Mouse (Mus musculus) limb, embryonic 15.5 days (tissue): ENCODE results near the gene Pard3. TPM values are rescaled to one million over a fixed set of nuclear protein-coding genes. Genes with fewer than 3 reads are reported as not detected.
A peak's percentile ranks its signal among the peaks of the same experiment; 100 is the strongest.

Source experiments
- ATAC-seq: fragments of 200-750 bp; cut with Nextera tagmentation; 2 replicates; pipeline ENCODE4 v1.8.0; 2017; ENCODE audit warnings: low read depth, moderate TSS enrichment; ENCODE audit not compliant: insufficient number of reproducible peaks, low FRiP score, low TSS enrichment
- H3K27ac ChIP-seq: fragments of 300-500 bp; sonication (generic); 2 replicates; pipeline ENCODE4 v1.5.1; 2015; ENCODE audit warnings: moderate library complexity, mild to moderate bottlenecking, inconsistent platforms
- H3K27me3 ChIP-seq: fragments of 300-500 bp; sonication (generic); 2 replicates; pipeline ENCODE4 v1.6.1; 2015; ENCODE audit warnings: inconsistent platforms
- H3K36me3 ChIP-seq: fragments of 300-500 bp; sonication (generic); 2 replicates; pipeline ENCODE4 v1.6.1; 2015; ENCODE audit warnings: inconsistent platforms
- H3K4me1 ChIP-seq: fragments of 300-500 bp; sonication (generic); 2 replicates; pipeline ENCODE4 v1.6.1; 2015; ENCODE audit warnings: inconsistent platforms
- H3K4me2 ChIP-seq: fragments of 300-500 bp; sonication (generic); 2 replicates; pipeline ENCODE4 v1.6.1; 2015; ENCODE audit warnings: mild to moderate bottlenecking, inconsistent platforms
- H3K4me3 ChIP-seq: fragments of 300-500 bp; sonication (generic); 2 replicates; pipeline ENCODE4 v1.5.1; 2015; ENCODE audit warnings: mild to moderate bottlenecking, inconsistent platforms
- H3K9ac ChIP-seq: fragments of 300-500 bp; sonication (generic); 2 replicates; pipeline ENCODE4 v1.6.1; 2015; ENCODE audit warnings: inconsistent platforms
- H3K9me3 ChIP-seq: fragments of 300-500 bp; sonication (generic); 2 replicates; pipeline ENCODE4 v1.6.1; 2016; ENCODE audit warnings: inconsistent platforms
- WGBS: fragments of 180-500 bp; shearing (Covaris S2); methylation state at CpG from one replicate; pipeline ENCODE4 v1.1.7; 2015; 5-methylcytosine and 5-hydroxymethylcytosine counted together
- polyA plus RNA-seq: library from polyadenylated mRNA; unstranded; fragments of >200 nt; fragmentation: Nextera tagmentation; extraction: Ambion mirVana; gene quantifications from 2 replicates; pipeline ENCODE4 v1.2.1, GENCODE M21; 2015

Gene Pard3
- polyA plus RNA-seq, 1 experiment from 2014 or later, result 37.8 TPM

DNA sequence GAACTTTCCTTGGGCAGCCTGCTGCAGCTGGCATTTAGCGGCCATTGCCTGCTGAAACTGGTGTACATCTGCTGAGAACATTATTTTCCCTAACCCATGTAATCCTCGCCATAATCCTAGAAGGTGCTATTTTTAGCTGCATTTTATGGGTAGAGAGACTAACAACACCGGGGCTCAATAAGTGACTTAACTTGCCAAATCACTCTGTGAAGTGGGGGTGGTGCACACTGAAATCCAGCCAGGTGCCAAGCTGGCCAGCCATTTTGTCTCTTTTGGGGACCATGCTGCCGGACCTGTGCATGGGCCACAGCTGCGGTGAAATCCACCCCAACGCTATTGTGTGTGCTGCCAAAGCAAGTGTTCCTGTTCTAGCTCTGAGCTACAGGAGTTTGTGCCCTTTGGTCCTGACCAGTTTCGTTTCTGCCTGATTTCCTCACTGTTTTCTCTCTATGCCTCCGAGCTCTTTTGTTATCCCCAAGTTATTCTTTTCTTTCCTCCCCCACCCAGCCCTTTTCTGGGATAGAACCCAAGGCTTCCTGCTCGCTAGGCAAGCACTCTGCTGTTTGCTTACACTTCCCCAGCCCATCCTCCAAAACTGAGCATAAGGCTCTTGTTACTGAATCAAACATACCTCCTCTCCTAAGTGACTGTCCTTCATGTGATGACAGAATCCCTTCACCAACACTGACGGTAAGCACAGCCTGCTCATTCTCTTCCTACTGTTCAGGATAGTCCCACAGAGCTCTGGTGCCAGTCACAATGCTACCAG, 375.9 kb downstream of the Pard3 start:
- peaks cover 34% of the 10 kb centered on the region for H3K4me1 ChIP-seq
- no peaks in the 10 kb centered on the region; the same call in 1 of the 2 replicates for H3K36me3 ChIP-seq
- H3K4me3 ChIP-seq, result no peak overlapping the region
- ATAC-seq, result peak; percentile 66; the same call in 1 of the 2 replicates
- WGBS, result 30% methylated on average over 10 of the region's 10 CpGs
- no peaks in the 10 kb centered on the region for H3K9me3 ChIP-seq
- H3K27ac ChIP-seq, result peak overlapping the region; percentile 78
- no peaks in the 10 kb centered on the region for H3K27me3 ChIP-seq
- H3K4me2 ChIP-seq, result peak overlapping the region; percentile 15
- H3K9ac ChIP-seq, result no peak overlapping the region

DNA sequence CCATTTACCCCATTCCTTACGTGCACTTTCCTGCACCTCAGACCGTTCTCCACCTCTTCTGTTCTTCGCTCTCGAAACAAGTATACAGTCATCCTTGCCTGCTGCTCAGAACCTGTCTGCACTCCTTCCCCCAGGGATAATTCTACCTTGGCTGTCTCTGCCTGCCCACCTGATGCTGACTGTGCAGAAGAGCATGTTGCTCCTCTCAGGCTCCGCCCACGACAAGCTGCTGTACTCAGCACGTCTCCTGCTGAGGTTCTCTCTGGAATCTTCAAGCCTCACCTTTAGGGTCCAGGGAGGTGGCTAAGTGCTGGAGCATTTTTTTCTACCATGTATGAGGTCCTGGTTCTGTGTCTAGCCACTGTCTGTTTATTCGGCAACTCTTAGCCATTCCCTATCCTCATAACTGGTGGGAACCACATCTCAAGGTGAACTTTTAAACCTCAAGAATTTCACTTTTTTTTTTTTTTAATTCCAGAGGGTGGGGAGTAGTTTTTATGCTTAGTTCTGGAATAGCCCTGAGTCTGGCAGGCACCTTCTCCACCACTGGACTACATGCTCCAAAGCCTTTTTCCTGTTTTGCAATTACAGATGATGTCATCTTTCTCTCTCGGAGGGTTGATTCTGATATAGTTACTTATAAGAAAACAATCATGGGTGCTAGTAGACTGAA, 376.6 kb downstream of the Pard3 start:
- Histone ChIP-seq H3K36me3 (peaks cover 6% of the 10 kb centered on the region; the same call in 1 of the 2 replicates), H3K4me1 (peaks cover 34% of the 10 kb centered on the region), H3K9ac (no peak overlapping the region), H3K4me3 (no peak overlapping the region), H3K4me2 (peak overlapping the region; percentile 15; the same call in 1 of the 2 replicates), H3K27me3 (no peaks in the 10 kb centered on the region), H3K27ac (peak overlapping the region; percentile 78), H3K9me3 (no peaks in the 10 kb centered on the region)
- WGBS, result 64% methylated on average over 9 of the region's 9 CpGs
- 0 out of 2 replicates have a peak, but pooled peaks have one; percentile 35 for ATAC-seq

DNA sequence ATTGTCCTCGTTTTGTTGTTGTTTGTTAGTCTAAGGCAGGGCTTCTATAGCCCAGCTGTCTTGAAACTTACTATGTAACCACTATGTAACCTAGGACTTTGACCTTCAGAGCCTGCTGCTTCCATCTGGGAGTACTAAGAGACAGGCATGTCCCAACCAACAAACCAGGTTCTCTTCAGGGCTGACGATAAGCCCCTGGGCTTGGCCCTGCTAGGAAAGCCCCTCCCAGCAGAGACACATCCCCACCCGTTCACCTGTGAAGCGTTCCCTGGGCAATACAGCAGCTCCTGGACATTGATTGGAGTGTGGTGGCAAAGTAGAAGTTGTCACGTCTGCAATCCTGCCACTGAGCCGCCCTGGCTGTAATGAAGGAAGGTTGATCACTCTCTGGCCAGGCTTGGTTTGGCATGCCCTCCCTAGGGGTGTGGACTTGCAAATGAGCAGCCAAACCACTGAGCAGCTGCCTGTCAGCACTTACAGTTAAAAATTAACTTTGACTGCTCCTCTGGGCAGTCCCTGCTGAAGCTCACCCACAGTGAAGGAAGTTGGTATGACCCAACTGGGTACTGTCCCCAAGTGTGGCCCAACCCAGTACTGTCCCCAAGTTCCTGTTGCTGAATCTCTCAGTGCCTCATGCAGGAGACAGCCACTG, 377.3 kb downstream of the Pard3 start:
- no peak for ATAC-seq
- H3K27ac ChIP-seq, result no peak overlapping the region
- H3K9ac ChIP-seq, result no peak overlapping the region
- no peak overlapping the region for H3K4me3 ChIP-seq
- no peaks in the 10 kb centered on the region for H3K9me3 ChIP-seq
- peaks cover 7% of the 10 kb centered on the region; the same call in 1 of the 2 replicates for H3K36me3 ChIP-seq
- 58% methylated on average over 6 of the region's 6 CpGs for WGBS
- H3K4me2 ChIP-seq, result no peak overlapping the region
- H3K27me3 ChIP-seq, result no peaks in the 10 kb centered on the region
- peaks cover 34% of the 10 kb centered on the region for H3K4me1 ChIP-seq

DNA sequence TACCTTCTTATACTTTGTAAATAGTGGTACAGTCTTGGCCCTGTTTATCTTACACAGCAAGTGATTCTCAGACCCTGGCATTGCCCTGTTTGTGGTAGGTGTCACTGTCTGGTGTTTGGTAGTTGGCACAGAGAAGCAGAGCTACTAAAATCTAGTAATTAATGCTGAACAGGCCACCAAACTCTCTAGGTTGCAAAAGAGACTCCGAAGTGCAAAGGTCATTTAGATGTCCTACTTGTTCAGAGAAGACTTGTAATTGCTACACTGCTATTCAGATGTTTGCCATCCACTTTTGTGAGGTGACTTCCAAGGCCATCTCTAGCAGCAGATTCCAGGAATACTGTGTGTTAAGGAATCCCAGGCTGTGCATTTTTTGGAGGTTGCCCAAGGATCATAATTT, 383.7 kb downstream of the Pard3 start:
- Histone ChIP-seq H3K9me3 (no peaks in the 10 kb centered on the region), H3K4me2 (no peak overlapping the region), H3K4me1 (no peaks in the 10 kb centered on the region), H3K36me3 (peaks cover 10% of the 10 kb centered on the region; the same call in 1 of the 2 replicates), H3K9ac (no peak overlapping the region), H3K27me3 (no peaks in the 10 kb centered on the region), H3K27ac (no peak overlapping the region), H3K4me3 (no peak overlapping the region)
- no peak for ATAC-seq
- 95% methylated on average over 1 of the region's 1 CpGs for WGBS

GRCm38 (mm10) chr8:127449066-127449840, 385.6 kb downstream of the Pard3 start:
- no peak overlapping the region for H3K27ac ChIP-seq
- no peak overlapping the region for H3K4me3 ChIP-seq
- 95% methylated on average over 6 of the region's 6 CpGs for WGBS
- H3K9me3 ChIP-seq, result no peaks in the 10 kb centered on the region
- no peaks in the 10 kb centered on the region for H3K27me3 ChIP-seq
- H3K36me3 ChIP-seq, result peaks cover 10% of the 10 kb centered on the region; the same call in 1 of the 2 replicates
- no peak overlapping the region for H3K9ac ChIP-seq
- ATAC-seq, result no peak
- no peak overlapping the region for H3K4me2 ChIP-seq
- no peaks in the 10 kb centered on the region for H3K4me1 ChIP-seq

DNA sequence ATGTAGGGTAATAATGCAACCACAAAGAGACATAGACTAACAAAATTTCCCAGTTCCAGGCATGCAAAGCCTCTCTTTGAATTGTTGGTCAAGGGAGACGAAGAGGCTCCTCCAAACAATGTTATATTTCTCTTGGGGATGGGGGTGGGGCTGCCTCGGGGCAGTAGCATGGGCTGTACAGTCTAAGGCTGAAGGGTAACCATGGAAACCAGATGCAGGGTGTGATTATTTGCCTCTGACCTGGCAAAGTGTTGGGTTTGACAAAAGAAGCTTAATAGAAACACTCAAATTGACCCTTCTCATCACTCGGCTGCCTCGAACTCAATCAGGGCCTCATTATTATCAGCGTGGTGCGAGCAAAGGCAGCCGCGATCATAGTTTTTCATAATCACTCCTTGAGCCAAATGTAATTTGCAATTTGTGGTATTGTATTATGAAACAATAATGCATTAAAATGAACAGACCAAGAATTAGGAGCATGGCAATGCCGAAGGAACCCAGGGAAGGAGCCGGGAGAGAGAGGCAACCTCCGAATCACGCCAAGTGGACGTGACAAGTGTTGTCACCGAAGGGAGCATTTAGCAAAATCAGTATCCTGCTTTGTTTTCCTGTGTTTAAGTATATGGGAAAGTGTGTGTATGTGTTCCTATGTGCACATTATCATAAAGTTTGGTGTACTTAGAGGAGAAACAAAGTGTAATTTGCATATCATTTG, 387.4 kb downstream of the Pard3 start:
- H3K4me3 ChIP-seq, result no peak overlapping the region
- H3K36me3 ChIP-seq, result 0 out of 2 replicates have a peak, but pooled peaks cover 2% of the 10 kb centered on the region
- WGBS, result 87% methylated on average over 14 of the region's 14 CpGs
- H3K4me2 ChIP-seq, result no peak overlapping the region
- H3K9me3 ChIP-seq, result no peaks in the 10 kb centered on the region
- H3K9ac ChIP-seq, result no peak overlapping the region
- no peaks in the 10 kb centered on the region for H3K4me1 ChIP-seq
- no peaks in the 10 kb centered on the region for H3K27me3 ChIP-seq
- no peak overlapping the region for H3K27ac ChIP-seq
- no peak for ATAC-seq

- no peak overlapping the region for H3K27ac ChIP-seq
- H3K9me3 ChIP-seq, result no peaks in the 10 kb centered on the region
- H3K4me1 ChIP-seq, result no peaks in the 10 kb centered on the region
- H3K27me3 ChIP-seq, result no peaks in the 10 kb centered on the region
- no peak overlapping the region for H3K4me3 ChIP-seq
- no peak for ATAC-seq
- 0 out of 2 replicates have a peak, but pooled peaks cover 2% of the 10 kb centered on the region for H3K36me3 ChIP-seq
- WGBS, result 88% methylated on average over 6 of the region's 6 CpGs
- H3K4me2 ChIP-seq, result no peak overlapping the region
- no peak overlapping the region for H3K9ac ChIP-seq
Measured at GRCm38 (mm10) chr8:127452364-127452763, 388.7 kb downstream of the Pard3 start.

GRCm38 (mm10) chr8:127457901-127458300, 394.2 kb downstream of the Pard3 start:
- Histone ChIP-seq H3K9ac (no peak overlapping the region), H3K27me3 (no peaks in the 10 kb centered on the region), H3K4me2 (no peak overlapping the region), H3K4me1 (no peaks in the 10 kb centered on the region), H3K9me3 (no peaks in the 10 kb centered on the region), H3K36me3 (0 out of 2 replicates have a peak, but pooled peaks cover 12% of the 10 kb centered on the region), H3K4me3 (no peak overlapping the region), H3K27ac (no peak overlapping the region)
- 78% methylated on average over 3 of the region's 3 CpGs for WGBS
- no peak for ATAC-seq

GRCm38 (mm10) chr8:127461173-127461572, 397.5 kb downstream of the Pard3 start:
- ATAC-seq, result no peak
- 76% methylated on average over 3 of the region's 3 CpGs for WGBS
- Histone ChIP-seq H3K4me3 (no peak overlapping the region), H3K27ac (no peak overlapping the region), H3K27me3 (no peaks in the 10 kb centered on the region), H3K9me3 (no peaks in the 10 kb centered on the region), H3K36me3 (0 out of 2 replicates have a peak, but pooled peaks cover 12% of the 10 kb centered on the region), H3K4me1 (no peaks in the 10 kb centered on the region), H3K4me2 (no peak overlapping the region), H3K9ac (no peak overlapping the region)

DNA sequence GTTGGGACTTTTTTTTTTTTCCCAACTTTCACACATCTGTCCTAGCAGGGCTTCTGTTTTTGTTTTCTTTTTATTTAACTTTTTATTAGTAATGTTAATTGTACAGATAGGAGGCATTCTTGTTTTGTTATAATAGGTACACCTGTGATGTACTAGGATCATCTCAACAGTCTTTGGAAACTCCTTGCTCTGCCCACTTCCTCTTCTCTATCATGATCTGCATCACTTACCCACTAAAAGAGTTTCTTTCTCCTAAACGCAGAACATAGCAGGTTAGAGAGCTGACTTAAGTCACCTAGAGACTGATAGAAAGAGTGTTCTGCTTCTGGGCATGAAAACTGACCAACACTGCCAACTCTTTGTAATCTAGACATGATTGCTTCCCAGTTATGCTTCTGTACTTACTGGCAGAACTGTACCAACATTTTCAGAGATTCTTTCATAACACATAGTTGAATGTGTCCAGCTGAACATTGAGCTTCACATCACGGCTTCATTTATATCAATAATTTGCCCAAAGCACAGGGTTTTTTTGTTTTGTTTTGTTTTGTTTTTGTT, 398.8 kb downstream of the Pard3 start:
- Histone ChIP-seq H3K9ac (no peak overlapping the region), H3K4me2 (no peak overlapping the region), H3K27me3 (no peaks in the 10 kb centered on the region), H3K4me3 (no peak overlapping the region), H3K36me3 (0 out of 2 replicates have a peak, but pooled peaks cover 12% of the 10 kb centered on the region), H3K4me1 (no peaks in the 10 kb centered on the region), H3K27ac (no peak overlapping the region), H3K9me3 (no peaks in the 10 kb centered on the region)
- 84% methylated on average over 2 of the region's 2 CpGs for WGBS
- no peak for ATAC-seq
